Mouse (Mus musculus): ENCODE data around the gene Phox2a. TPM values are rescaled to one million over a fixed set of nuclear protein-coding genes. Genes with fewer than 3 reads are reported as not detected.

The Phox2a gene
- polyA plus RNA-seq, 1 experiment from 2014 or later, result not detected

DNA sequence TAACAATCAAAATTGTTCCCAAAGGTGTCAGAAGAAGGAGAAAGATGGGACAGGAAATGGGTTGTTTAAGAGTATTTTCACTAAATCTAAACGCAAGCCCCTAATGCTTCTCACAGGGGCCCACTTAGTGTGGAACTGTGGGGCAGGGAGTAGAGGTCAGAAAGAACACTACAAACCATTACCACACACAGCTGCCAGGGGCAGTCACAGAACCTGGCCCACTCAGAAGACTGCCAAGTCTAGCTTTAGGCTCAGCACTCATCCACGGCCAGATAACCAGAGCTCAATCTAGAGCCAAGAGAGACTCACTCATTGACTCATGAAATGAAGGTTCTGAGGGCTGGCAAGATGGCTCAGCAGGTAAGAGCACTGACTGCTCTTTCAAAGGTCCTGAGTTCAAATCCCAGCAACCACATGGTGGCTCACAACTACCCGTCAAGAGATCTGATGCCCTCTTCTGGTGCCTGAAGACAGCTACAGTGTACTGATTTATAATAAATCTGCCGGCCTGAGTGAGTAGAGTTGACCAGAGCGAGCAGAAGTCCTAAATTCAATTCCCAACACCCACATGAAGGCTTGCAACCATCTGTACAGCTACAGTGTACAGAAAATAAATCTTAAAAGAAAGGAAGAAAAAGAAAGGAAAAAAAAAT lies 17.5 kb downstream of the Phox2a start:
- Histone ChIP-seq H3K4me1 (ENCODE audit: control insufficient read depth, insufficient read depth, low read length) (peaks cover 16% of the 10 kb centered on the region), H3K9me3 (replicated peaks; ENCODE audit: control insufficient read depth, low read length) (no peaks in the 10 kb centered on the region), H3K27me3 (replicated peaks; ENCODE audit: control insufficient read depth, insufficient read depth, low read length) (no peaks in the 10 kb centered on the region), H3K27ac (ENCODE audit: low read depth, low read length) (no peak overlapping the region), H3K4me2 (ENCODE audit: low read length) (peak overlapping the region; percentile 92), H3K4me3 (ENCODE audit: low read depth, low read length) (peak overlapping the region; percentile 68), H3K36me3 (ENCODE audit: control insufficient read depth, insufficient read depth, low read length) (peaks cover 29% of the 10 kb centered on the region), H3K9ac (ENCODE audit: low read length) (no peak overlapping the region; the same call in 1 of the 2 replicates)
- WGBS, result 41% methylated on average over 5 of the region's 5 CpGs
- no peak for ATAC-seq
- DNase-seq (ENCODE audit: low spot score), result no peak

GRCm38 (mm10) chr7:101836271-101837153 lies 18.4 kb downstream of the Phox2a start:
- peak; percentile 77 for DNase-seq (ENCODE audit: low spot score)
- H3K9me3 ChIP-seq (replicated peaks; ENCODE audit: control insufficient read depth, low read length), result no peaks in the 10 kb centered on the region
- ATAC-seq, result peak; percentile 55
- H3K4me3 ChIP-seq (ENCODE audit: low read depth, low read length), result peak overlapping the region; percentile 68
- peak overlapping the region; percentile 88 for H3K27ac ChIP-seq (ENCODE audit: low read depth, low read length)
- peaks cover 16% of the 10 kb centered on the region for H3K4me1 ChIP-seq (ENCODE audit: control insufficient read depth, insufficient read depth, low read length)
- peak overlapping the region; percentile 87 for H3K9ac ChIP-seq (ENCODE audit: low read length)
- H3K36me3 ChIP-seq (ENCODE audit: control insufficient read depth, insufficient read depth, low read length), result peaks cover 20% of the 10 kb centered on the region
- 0% methylated on average over 52 of the region's 63 CpGs for WGBS
- H3K4me2 ChIP-seq (ENCODE audit: low read length), result peak overlapping the region; percentile 92
- no peaks in the 10 kb centered on the region for H3K27me3 ChIP-seq (replicated peaks; ENCODE audit: control insufficient read depth, insufficient read depth, low read length)

DNA sequence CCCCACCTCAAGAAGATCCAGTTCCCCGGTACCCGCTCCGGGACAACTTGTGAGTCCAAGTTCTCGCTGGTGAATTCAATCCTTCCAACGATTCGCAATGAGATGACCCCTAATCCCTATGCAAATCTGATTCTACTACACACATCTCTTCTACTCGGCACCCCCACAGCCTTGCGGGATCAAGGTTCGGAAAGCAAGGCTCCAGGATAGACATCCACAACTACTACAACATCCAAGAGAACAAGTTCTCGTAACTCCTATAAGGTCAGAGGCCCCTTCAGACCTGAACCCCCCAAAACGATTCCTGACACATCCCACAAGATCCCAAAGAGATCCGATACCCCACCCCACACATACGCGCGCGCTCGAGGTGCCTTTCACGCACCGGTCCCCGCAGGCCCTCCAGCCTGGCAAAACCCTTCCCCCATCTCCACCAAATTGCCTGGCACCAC lies 19.1 kb downstream of the Phox2a start:
- Histone ChIP-seq H3K9me3 (replicated peaks; ENCODE audit: control insufficient read depth, low read length) (no peaks in the 10 kb centered on the region), H3K27me3 (replicated peaks; ENCODE audit: control insufficient read depth, insufficient read depth, low read length) (no peaks in the 10 kb centered on the region), H3K9ac (ENCODE audit: low read length) (peak overlapping the region; percentile 87), H3K4me1 (ENCODE audit: control insufficient read depth, insufficient read depth, low read length) (peaks cover 16% of the 10 kb centered on the region), H3K27ac (ENCODE audit: low read depth, low read length) (peak overlapping the region; percentile 88), H3K36me3 (ENCODE audit: control insufficient read depth, insufficient read depth, low read length) (peaks cover 14% of the 10 kb centered on the region), H3K4me2 (ENCODE audit: low read length) (peak overlapping the region; percentile 92), H3K4me3 (ENCODE audit: low read depth, low read length) (peak overlapping the region; percentile 68)
- 0% methylated on average over 20 of the region's 20 CpGs for WGBS
- ATAC-seq (peak; percentile 4; the same call in 1 of the 2 replicates), DNase-seq (ENCODE audit: low spot score) (no peak)

GRCm38 (mm10) chr7:101837606-101838471 lies 19.7 kb downstream of the Phox2a start, which contains the start of gene Inppl1:
Inppl1 (minus strand) TSS chr7:101838229.
- Histone ChIP-seq H3K4me2 (ENCODE audit: low read length) (peak within 1 kb of the TSS; percentile 92), H3K27me3 (replicated peaks; ENCODE audit: control insufficient read depth, insufficient read depth, low read length) (no peaks in the 10 kb centered on the region), H3K4me1 (ENCODE audit: control insufficient read depth, insufficient read depth, low read length) (peaks cover 16% of the 10 kb centered on the region), H3K4me3 (ENCODE audit: low read depth, low read length) (peak within 1 kb of the TSS; percentile 68), H3K27ac (ENCODE audit: low read depth, low read length) (peak within 1 kb of the TSS; percentile 88), H3K9me3 (replicated peaks; ENCODE audit: control insufficient read depth, low read length) (no peaks in the 10 kb centered on the region), H3K9ac (ENCODE audit: low read length) (peak within 1 kb of the TSS; percentile 87), H3K36me3 (ENCODE audit: control insufficient read depth, insufficient read depth, low read length) (peaks cover 7% of the 10 kb centered on the region; the same call in 1 of the 2 replicates)
- DNase-seq (ENCODE audit: low spot score) (peak; percentile 88), ATAC-seq (peak; percentile 73)
- under 1% methylated on average over 59 of the region's 64 CpGs for WGBS

DNA sequence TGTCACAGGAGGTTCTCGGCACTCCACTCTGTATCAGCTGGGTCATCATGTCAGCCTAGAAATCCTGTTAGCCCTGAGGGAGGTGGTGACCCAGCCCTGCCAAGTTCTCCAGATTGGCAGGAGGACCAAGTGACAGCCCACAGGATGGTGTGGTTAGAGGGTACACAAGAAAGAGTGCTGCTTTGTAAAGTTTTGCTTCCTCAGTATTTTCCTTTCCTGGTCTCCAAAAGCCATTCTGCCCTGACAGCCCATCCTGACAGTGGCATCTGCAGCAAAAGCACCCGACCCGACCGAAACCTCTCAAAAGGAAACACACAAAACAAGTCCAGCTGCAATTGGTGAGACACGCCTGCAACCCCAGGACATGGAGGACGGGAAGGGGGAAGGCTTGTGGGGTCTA lies 26.1 kb downstream of the Phox2a start:
- 84% methylated on average over 6 of the region's 6 CpGs for WGBS
- no peak for DNase-seq (ENCODE audit: low spot score)
- Histone ChIP-seq H3K36me3 (ENCODE audit: control insufficient read depth, insufficient read depth, low read length) (no peaks in the 10 kb centered on the region), H3K27ac (ENCODE audit: low read depth, low read length) (no peak overlapping the region), H3K4me1 (ENCODE audit: control insufficient read depth, insufficient read depth, low read length) (no peaks in the 10 kb centered on the region), H3K9ac (ENCODE audit: low read length) (no peak overlapping the region), H3K4me3 (ENCODE audit: low read depth, low read length) (no peak overlapping the region), H3K4me2 (ENCODE audit: low read length) (no peak overlapping the region), H3K27me3 (replicated peaks; ENCODE audit: control insufficient read depth, insufficient read depth, low read length) (no peaks in the 10 kb centered on the region), H3K9me3 (replicated peaks; ENCODE audit: control insufficient read depth, low read length) (no peaks in the 10 kb centered on the region)
- ATAC-seq, result no peak

GRCm38 (mm10) chr7:101847934-101848333 lies 29.8 kb downstream of the Phox2a start:
- Histone ChIP-seq H3K27ac (ENCODE audit: low read depth, low read length) (no peak overlapping the region), H3K4me2 (ENCODE audit: low read length) (no peak overlapping the region), H3K36me3 (ENCODE audit: control insufficient read depth, insufficient read depth, low read length) (no peaks in the 10 kb centered on the region), H3K9me3 (replicated peaks; ENCODE audit: control insufficient read depth, low read length) (no peaks in the 10 kb centered on the region), H3K4me3 (ENCODE audit: low read depth, low read length) (no peak overlapping the region), H3K4me1 (ENCODE audit: control insufficient read depth, insufficient read depth, low read length) (no peaks in the 10 kb centered on the region), H3K27me3 (replicated peaks; ENCODE audit: control insufficient read depth, insufficient read depth, low read length) (no peaks in the 10 kb centered on the region), H3K9ac (ENCODE audit: low read length) (no peak overlapping the region)
- ATAC-seq, result no peak
- no peak for DNase-seq (ENCODE audit: low spot score)
- 100% methylated on average over 1 of the region's 1 CpGs for WGBS

- 84% methylated on average over 6 of the region's 6 CpGs for WGBS
- H3K36me3 ChIP-seq (ENCODE audit: control insufficient read depth, insufficient read depth, low read length), result no peaks in the 10 kb centered on the region
- no peak overlapping the region for H3K4me2 ChIP-seq (ENCODE audit: low read length)
- H3K9ac ChIP-seq (ENCODE audit: low read length), result no peak overlapping the region
- no peaks in the 10 kb centered on the region for H3K27me3 ChIP-seq (replicated peaks; ENCODE audit: control insufficient read depth, insufficient read depth, low read length)
- no peaks in the 10 kb centered on the region for H3K9me3 ChIP-seq (replicated peaks; ENCODE audit: control insufficient read depth, low read length)
- no peak for ATAC-seq
- no peaks in the 10 kb centered on the region for H3K4me1 ChIP-seq (ENCODE audit: control insufficient read depth, insufficient read depth, low read length)
- no peak overlapping the region for H3K4me3 ChIP-seq (ENCODE audit: low read depth, low read length)
- no peak overlapping the region for H3K27ac ChIP-seq (ENCODE audit: low read depth, low read length)
- no peak for DNase-seq (ENCODE audit: low spot score)
These were observed 33.6 kb downstream of the Phox2a start for GRCm38 (mm10) chr7:101851689-101852088.

DNA sequence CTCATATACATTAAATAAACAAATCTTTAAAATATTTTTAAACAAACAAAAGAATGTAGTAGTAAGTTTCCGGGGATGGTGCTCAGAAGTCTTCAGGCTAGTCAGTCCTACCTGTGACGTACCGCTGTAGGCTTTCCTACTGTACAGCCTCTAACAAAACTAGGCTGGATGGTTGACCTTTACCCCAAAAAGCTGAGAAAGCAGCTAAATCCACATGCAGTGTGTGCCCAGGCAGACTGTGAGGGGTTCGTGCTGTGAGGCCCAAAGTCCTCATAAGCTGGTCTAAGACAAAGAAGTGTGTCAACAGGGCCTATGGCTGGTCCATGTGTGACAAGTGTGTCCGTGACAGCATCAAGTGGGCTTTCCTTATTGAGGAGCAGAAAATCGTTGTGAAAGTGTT lies 34.7 kb downstream of the Phox2a start:
- 88% methylated on average over 6 of the region's 6 CpGs for WGBS
- Histone ChIP-seq H3K4me3 (ENCODE audit: low read depth, low read length) (no peak overlapping the region), H3K9me3 (replicated peaks; ENCODE audit: control insufficient read depth, low read length) (no peaks in the 10 kb centered on the region), H3K9ac (ENCODE audit: low read length) (no peak overlapping the region), H3K36me3 (ENCODE audit: control insufficient read depth, insufficient read depth, low read length) (no peaks in the 10 kb centered on the region), H3K27ac (ENCODE audit: low read depth, low read length) (no peak overlapping the region), H3K4me2 (ENCODE audit: low read length) (no peak overlapping the region), H3K4me1 (ENCODE audit: control insufficient read depth, insufficient read depth, low read length) (no peaks in the 10 kb centered on the region), H3K27me3 (replicated peaks; ENCODE audit: control insufficient read depth, insufficient read depth, low read length) (no peaks in the 10 kb centered on the region)
- ATAC-seq (no peak), DNase-seq (ENCODE audit: low spot score) (no peak)
